9 mouse cellular contexts compared by ENCODE assay signal in the genomic region with DNA sequence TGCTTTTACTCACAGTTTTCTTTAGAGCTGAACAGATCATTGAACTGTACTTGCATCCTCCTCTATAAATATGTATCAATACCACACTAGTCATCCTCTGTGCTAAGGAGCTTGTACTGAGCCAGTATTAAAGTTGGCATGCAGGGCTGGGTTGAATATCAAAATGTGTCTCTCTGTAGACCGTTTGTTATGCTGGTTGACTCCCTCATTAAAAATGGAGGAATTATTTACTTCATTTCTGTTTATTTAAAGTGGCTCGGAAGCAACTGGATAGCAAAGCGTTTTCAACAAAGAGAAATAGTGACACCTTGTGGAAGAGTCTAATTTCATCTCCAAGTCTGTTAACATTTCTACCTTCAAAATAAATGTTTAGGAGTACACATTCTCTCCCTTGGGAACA.
DNase-seq lines count a peak whose midpoint lies in the region; ATAC-seq lines count a peak whose summit lies in the region.
"Had no signal": no experiment of that assay in that cellular context is flagged by ENCODE, and none has a peak within 500 bp of the region (broad histone marks: within the 10 kb centered on the region; RNA-seq: fewer than 3 reads in every experiment).

No protein-coding gene starts in this region.

- H3K4me2 ChIP-seq in forebrain, embryonic 13.5 days = peak overlapping the region; percentile 7; the same call in 1 of the 2 replicates
- H3K4me2 ChIP-seq in forebrain, embryonic 11.5 days (ENCODE audit: low read depth, low read length, severe bottlenecking) = no peak overlapping the region
- H3K4me2 ChIP-seq in hindbrain, embryonic 15.5 days = peak overlapping the region; percentile 32
- H3K4me2 ChIP-seq: embryonic facial prominence, embryonic 15.5 days had no signal

- no peaks in the 10 kb centered on the region for H3K27me3 ChIP-seq in forebrain, embryonic 13.5 days
- no peaks in the 10 kb centered on the region for H3K27me3 ChIP-seq in forebrain, embryonic 11.5 days (ENCODE audit: control insufficient read depth, insufficient read depth, low read length)
- no peaks in the 10 kb centered on the region for H3K27me3 ChIP-seq in hindbrain, embryonic 15.5 days
- H3K27me3 ChIP-seq: embryonic facial prominence, embryonic 15.5 days had no signal

- H3K36me3 ChIP-seq in forebrain, embryonic 13.5 days (ENCODE audit: poor library complexity, severe bottlenecking) = no peaks in the 10 kb centered on the region
- no peaks in the 10 kb centered on the region for H3K36me3 ChIP-seq in forebrain, embryonic 11.5 days (ENCODE audit: control insufficient read depth, insufficient read depth, low read length)
- H3K36me3 ChIP-seq in hindbrain, embryonic 15.5 days = no peaks in the 10 kb centered on the region
- H3K36me3 ChIP-seq: embryonic facial prominence, embryonic 15.5 days had no signal

- ATAC-seq in forebrain, embryonic 13.5 days = peak; percentile 85
- no peak; the same call in 1 of the 2 replicates for ATAC-seq in forebrain, embryonic 11.5 days (replicated peaks; ENCODE audit: low FRiP score)
- peak; percentile 79 for ATAC-seq in hindbrain, embryonic 15.5 days (ENCODE audit: low FRiP score, low read depth)

- H3K4me3 ChIP-seq in forebrain, embryonic 13.5 days = no peak overlapping the region
- H3K4me3 ChIP-seq in forebrain, embryonic 11.5 days (ENCODE audit: low read depth, low read length) = no peak overlapping the region
- H3K4me3 ChIP-seq in hindbrain, embryonic 15.5 days = no peak overlapping the region
- H3K4me3 ChIP-seq: embryonic facial prominence, embryonic 15.5 days had no signal

- H3K27ac ChIP-seq in forebrain, embryonic 13.5 days = no peak overlapping the region
- no peak overlapping the region for H3K27ac ChIP-seq in forebrain, embryonic 11.5 days (ENCODE audit: low read depth, low read length)
- 0 out of 2 replicates have a peak overlapping the region, but pooled peaks have one; percentile 54 for H3K27ac ChIP-seq in hindbrain, embryonic 15.5 days (replicated peaks)
- H3K27ac ChIP-seq: embryonic facial prominence, embryonic 15.5 days had no signal

- H3K9me3 ChIP-seq in forebrain, embryonic 13.5 days (replicated peaks) = no peaks in the 10 kb centered on the region
- H3K9me3 ChIP-seq in forebrain, embryonic 11.5 days (ENCODE audit: control insufficient read depth, low read length) = no peaks in the 10 kb centered on the region
- H3K9me3 ChIP-seq in hindbrain, embryonic 15.5 days = no peaks in the 10 kb centered on the region
- H3K9me3 ChIP-seq: embryonic facial prominence, embryonic 15.5 days had no signal

- no peak for DNase-seq in forebrain, embryonic 11.5 days (ENCODE audit: low spot score)
- DNase-seq in lung, postnatal 25 days (ENCODE audit: low spot score) = peak; percentile 11
- DNase-seq in lung, adult 18-20 months = no peak
- DNase-seq in retina, postnatal 7 days (ENCODE audit: low read depth, low spot score) = peak; percentile 21
- DNase-seq in urinary bladder, postnatal 14 days (ENCODE audit: low spot score) = no peak
- DNase-seq in adrenal gland, adult 18-20 months (ENCODE audit: low spot score in 2 of 2) = no peak

- peaks cover 4% of the 10 kb centered on the region; the same call in 1 of the 2 replicates for H3K4me1 ChIP-seq in forebrain, embryonic 13.5 days
- H3K4me1 ChIP-seq in forebrain, embryonic 11.5 days (replicated peaks; ENCODE audit: control insufficient read depth, insufficient read depth, low read length) = no peaks in the 10 kb centered on the region
- H3K4me1 ChIP-seq in hindbrain, embryonic 15.5 days (replicated peaks) = 0 out of 2 replicates have a peak, but pooled peaks cover 9% of the 10 kb centered on the region

- H3K9ac ChIP-seq in forebrain, embryonic 13.5 days = no peak overlapping the region
- no peak overlapping the region for H3K9ac ChIP-seq in forebrain, embryonic 11.5 days (ENCODE audit: low read length)
- no peak overlapping the region for H3K9ac ChIP-seq in hindbrain, embryonic 15.5 days
- H3K9ac ChIP-seq: embryonic facial prominence, embryonic 15.5 days had no signal

- WGBS in forebrain, embryonic 13.5 days = 10% methylated on average over 3 of the region's 3 CpGs
- WGBS in forebrain, embryonic 11.5 days = 17% methylated on average over 3 of the region's 3 CpGs
- WGBS in hindbrain, embryonic 15.5 days = 7% methylated on average over 3 of the region's 3 CpGs

Comparison
In these comparisons a context has a peak if more than half of its experiments do, and no peak if none do; other contexts are left out.
1. DNase-seq: peak in lung, postnatal 25 days (single experiment) and retina, postnatal 7 days (single experiment); none in forebrain, embryonic 11.5 days (single experiment), lung, adult 18-20 months (0 of 2), urinary bladder, postnatal 14 days (single experiment) and adrenal gland, adult 18-20 months (0 of 2).